Mouse (Mus musculus): ENCODE results near the gene Mst1r. TPM values are rescaled to one million over a fixed set of nuclear protein-coding genes. Genes with fewer than 3 reads are reported as not detected.

The Mst1r gene
- 5.0 and 8.7 TPM in 2 replicates for total RNA-seq (2021)
- long read RNA-seq, experiment 1, partial matches to known transcripts: 1 of 1 reads
- long read RNA-seq, experiment 1, other reads (novel, unspliced or antisense): 0 of 1 reads
- long read RNA-seq, experiment 2, full-length matches to known transcripts: 1 of 1 reads
- long read RNA-seq, experiment 2, partial matches to known transcripts: 0 of 1 reads
- long read RNA-seq, experiment 2, other reads (novel, unspliced or antisense): 0 of 1 reads

DNA sequence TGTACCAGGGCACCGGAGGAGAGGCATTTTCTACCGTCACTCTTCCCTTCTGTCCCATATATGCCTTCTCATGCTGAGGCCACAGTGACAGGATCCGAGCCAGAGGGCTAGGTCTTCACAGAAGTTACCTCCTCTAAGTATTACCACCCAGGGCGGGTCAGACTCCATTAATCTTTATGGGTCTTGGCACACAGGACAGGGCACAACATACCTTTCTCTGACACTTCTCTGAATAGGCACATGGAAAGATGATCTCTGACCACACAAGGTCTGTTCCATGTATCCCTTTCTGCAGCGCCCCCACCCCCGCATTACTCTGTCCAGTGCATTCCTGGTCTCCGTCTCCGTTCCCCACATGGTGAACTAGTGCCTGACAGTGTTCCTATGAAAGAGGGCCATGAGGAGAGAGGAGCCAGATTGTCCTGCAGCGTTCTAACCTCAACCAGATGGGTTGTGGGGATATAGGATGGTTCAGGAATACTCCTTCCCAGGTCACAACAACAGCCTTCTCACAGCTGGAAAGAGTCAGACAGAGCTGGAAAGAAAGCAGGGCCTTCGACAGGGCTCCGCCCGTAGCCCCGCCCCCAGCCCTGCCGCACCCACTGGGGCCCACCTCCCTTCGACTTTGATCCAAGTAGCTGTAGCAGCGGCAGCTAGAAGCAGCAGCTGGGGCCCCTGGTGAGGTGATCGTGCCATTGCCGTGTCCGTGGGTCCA, at the start of gene Mst1r:
TSS of gene Mst1r (plus strand) at position 622 of the 715 bp plus-strand sequence.
- peak; percentile 89 for DNase-seq

DNA sequence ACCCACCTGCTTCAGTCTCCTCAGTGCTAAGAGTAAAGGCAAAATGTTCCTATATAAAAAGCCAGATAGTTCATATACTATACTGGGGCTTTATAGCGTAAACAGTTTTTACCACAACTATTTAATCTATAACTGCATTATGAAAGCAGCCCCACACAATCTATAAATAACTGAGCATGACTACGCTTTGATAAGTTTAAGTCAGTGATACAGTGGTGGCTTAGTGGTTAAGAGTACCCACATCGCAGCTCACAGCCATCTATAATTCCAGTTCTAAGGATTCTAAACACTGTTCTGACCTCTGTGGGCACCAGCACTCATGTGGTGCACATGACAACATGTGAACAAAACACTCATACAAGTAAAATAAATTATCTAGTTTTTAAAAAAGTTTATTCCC, 48.3 kb upstream of the Mst1r start:
- DNase-seq: no peak

DNA sequence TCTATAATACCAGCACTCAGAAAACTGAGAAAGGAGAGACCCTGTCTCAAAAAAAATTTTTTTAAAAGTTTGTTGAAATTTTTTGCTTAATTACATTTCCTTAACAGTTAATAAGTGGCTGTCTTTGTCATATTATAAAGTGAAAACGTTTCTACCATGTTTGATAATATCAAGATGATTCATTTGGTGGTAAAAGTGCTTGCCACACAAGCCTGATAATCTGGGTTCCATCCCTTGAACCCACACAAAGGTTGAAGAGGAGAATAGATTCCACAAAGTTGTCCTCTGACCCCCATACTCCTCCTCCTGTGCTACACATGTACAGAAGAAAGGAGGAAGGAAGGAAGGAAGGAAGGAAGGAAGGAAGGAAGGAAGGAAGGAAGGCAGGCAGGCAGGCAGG, 42.2 kb upstream of the Mst1r start:
- DNase-seq: no peak

DNA sequence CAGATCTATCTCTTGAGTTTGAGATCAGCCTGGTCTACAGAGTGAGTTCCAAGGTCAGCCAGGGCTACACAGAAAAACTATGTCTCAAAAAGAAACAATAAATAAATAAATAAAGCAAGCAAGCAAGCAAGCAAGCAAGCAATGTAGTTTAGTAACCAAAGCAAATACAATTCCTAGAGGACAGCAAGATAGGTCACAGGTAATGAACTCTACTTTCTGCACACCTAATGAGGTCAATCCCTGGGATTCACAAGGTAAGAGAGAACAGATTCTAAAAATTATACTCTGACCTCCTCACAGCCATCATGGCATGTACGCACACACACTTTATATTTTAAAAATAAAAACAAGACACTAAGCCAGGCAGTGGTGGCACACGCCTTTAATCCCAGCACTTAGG, 40.6 kb upstream of the Mst1r start:
- no peak for DNase-seq

DNA sequence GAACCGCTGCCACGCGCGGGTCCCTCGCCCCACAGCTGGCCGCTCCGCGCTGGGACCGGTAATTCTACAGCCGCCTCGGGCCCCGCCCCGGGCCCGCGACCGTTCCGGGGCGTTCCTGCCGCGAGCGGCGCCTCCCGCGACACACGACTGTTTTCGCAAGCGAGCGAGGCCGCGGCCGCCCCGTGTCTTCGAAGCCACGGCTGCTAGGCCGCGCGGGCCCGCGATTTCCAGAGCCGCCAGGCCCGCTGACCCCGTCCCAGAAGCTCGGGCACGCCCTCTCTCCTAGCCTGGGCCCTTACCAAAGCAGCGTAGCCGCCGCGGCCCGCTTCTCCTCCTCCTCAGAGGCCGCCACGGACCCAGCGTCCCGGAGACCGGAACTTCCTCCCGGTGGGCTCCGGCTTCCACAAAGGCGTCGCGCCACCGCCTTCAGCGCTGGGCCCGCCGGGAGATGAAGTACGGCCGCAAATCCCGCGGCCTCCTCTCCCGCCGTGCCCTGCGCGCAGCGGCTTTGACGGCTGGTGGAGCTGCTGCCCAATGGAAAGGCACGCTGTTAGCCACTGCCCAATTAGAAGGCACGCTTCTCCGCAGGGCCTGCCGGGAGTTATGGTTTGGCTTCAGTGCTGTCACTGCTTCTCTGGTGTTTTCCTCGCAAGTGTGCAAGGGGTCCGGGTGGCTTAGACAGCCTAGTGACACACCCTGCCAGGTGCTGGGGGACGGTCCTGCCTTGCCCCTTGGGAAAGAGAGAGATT, 34.1 kb upstream of the Mst1r start:
- peak; percentile 97 for DNase-seq

DNA sequence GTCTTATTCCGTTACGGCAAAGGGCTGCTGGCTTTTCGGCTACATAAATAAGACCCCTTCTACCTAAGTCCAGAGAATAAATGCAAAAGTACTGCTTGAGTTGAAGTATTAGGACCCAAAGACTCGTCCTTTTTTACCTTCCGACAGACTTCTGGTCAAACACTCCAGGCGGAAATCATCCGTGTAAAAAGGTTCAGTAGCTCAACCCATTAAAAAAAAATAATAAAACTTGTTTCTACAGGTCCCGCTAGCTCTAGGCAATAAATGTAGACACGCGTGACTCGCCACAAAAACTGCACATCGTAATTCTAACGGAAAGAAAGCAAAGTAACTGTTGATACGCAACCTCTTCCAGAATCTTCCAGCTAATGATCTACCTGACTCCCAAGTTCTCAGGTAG, 33.5 kb upstream of the Mst1r start, which contains the start of gene Rbm6:
TSS of gene Rbm6 (minus strand) at position 101 of the 400 bp plus-strand sequence.
- DNase-seq: no peak

DNA sequence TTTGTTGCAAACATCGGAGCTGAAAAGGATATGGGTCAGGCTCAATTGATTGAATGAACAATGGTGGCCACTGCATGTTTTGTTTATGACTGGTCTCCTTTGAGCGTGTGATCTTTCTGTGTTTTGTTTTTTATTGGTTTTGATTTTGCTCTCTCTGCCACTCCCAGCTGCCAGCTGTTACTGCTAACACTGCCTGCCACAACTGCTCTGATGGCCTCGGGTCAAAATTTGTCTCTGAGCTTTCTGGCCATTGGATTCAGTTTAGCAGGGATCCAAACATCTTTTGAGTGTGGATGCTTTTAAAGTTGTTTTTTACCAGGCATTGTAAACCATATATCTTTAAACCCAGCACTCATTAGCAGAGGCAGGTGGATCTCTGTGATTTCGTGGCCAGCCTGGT, 26.3 kb upstream of the Mst1r start:
- no peak for DNase-seq

DNA sequence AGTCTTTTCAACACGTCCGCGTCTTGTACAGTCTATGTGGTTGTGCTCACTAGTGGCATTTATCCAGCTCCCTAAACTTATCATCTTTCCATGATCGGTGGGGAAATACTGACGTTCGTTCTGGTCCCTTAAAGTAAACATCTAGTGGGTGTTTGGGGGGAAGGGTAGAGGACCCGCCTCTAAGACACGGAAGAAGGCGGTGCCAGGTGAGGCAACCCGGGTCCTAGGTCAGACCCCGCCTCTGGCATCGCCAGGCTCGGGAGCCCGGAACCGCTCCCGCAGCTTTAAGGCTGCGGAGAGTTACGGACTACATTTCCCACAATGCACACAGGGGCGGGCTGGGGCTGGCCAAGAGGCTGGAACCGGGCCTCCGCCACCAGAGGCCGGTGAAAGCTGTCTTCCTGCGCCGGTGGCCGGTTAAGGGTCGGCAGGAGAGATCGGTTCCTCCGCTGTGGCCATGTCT, 18.8 kb upstream of the Mst1r start, which contains the start of gene Mon1a:
TSS of gene Mon1a (plus strand) at position 348 of the 463 bp plus-strand sequence.
- peak; percentile 93 for DNase-seq

DNA sequence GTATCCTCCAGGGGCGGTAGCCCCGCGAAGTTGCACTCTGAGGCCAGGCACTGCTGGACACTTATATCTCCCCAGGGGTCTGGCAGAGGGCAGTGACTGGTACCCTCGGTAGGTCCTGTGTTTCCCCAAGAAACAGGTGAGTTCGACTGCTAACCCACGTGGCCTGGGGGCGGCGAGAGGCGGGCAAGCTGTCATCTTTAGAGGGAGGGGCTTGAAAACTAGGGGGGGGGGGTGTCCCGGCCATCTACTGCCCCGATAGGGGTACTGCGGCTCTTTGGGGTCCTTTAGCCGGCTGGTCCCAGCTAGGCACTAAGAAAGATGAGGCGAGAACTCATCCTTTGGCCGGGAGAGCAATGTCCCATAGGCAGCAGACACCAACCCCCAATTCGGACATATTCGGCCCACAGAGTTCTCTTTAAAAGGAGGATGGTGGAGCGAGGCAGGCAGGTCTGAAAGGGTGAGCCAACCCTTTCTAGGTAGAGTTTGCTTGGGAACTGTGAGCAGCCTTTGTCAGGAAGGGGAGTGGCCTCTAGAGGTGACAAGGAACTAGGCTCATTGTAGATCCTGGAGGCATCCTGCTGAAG, 18.3 kb upstream of the Mst1r start:
- DNase-seq: peak; percentile 64

DNA sequence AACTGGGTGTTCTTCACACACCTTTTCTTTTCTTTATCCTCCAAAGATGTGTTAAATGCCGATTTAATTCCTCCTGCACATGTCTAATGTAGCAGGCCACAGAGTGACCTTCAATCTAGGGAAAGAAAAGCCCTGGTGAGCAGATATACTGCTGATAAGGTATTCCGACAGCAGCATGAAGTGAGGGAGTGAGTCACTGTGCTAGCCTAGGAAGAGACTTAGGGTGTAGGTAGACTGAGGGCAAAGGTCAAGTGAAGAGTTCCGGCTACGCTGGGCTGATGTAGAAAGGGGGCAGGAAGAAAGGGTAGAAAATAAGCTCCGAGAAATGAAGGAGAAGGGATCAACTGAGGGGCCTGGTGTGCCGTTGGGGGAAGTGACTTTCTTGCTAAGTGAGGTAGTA, 16.4 kb upstream of the Mst1r start:
- DNase-seq: no peak

DNA sequence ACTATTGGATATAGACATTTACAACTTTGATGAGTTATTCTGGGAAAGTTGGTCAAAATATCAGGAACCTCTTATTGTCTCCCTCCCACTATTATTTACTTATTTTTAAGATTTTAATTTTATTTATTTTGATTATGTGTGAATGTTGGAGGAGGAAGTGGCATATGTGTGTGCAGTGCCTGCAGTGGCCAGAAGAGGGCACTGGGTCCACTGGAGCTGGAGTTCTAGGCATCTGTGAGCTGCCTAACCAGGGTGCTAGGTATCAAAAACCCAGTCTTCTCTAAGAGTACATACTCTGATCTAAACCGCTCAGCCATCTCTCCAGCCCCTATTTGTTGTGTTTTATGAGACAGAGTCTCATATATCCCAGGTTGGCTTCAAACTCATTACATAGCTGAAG, 15.7 kb upstream of the Mst1r start:
- DNase-seq: no peak

DNA sequence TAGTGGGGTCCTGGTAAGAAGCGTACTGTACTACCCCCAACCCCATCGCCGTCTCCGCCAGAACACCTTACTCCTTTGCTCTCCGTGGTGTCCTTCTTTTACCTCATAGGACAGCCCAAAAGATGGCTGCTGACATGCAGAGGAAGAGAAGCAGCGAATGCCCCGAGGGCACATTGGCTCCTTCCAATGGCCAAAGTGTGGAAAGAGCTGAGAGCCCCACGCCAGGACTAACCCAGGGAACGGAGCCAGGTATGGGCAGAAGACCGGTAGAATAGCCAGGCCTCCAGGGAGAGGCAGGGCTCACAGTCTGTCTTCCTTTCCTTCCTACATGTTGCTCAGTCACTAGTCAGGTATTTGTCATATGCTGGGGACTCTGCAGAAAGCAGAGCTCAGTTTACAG, 8.1 kb upstream of the Mst1r start:
- DNase-seq: peak; percentile 56

DNA sequence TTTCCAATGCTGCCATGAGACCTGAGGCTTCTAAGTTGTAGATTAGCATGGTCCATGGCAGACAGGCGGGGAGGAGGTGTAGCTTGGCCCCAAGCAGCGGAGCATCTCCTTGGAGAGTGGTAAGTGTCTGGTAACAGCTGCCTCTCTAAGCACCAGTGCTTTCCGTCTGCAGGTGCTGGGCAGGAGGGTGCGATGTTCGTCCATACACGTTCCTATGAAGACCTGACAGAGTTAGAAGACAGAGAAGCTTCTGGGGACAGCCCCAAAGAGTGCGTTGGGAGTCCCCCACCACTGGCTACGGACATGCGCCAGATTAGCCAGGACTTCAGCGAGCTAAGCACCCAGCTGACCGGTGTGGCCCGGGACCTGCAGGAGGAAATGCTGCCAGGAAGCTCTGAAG, 6.8 kb upstream of the Mst1r start:
- DNase-seq: no peak

DNA sequence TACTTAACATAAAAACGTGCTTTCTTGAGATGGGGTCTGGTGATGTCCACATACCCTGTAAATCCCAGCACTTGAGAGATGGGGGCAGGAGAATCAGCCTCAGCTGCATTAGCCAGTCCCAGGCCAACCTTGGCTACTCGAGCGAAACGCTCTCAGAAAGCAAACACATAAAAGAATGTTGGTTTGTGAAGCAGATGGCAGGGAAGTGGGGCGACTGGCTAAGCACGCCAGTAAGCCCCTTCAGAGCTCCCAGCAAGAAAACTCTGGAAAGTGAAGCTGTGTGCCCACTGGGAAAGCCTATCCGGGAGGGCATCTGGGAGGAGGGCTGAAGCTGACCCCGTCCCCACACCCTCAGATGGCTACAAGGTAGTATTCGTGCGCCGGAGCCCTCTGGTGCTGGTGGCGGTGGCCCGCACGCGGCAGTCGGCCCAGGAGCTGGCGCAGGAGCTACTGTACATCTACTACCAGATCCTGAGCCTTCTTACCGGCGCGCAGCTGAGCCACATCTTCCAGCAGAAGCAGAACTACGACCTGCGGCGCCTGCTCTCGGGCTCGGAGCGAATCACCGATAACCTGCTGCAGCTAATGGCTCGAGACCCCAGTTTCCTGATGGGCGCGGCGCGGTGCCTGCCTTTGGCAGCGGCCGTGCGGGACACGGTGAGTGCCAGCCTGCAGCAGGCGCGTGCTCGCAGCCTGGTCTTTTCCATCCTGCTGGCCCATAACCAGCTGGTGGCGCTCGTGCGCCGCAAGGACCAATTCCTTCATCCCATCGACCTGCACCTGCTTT, 5.6 kb upstream of the Mst1r start:
- peak; percentile 80 for DNase-seq

DNA sequence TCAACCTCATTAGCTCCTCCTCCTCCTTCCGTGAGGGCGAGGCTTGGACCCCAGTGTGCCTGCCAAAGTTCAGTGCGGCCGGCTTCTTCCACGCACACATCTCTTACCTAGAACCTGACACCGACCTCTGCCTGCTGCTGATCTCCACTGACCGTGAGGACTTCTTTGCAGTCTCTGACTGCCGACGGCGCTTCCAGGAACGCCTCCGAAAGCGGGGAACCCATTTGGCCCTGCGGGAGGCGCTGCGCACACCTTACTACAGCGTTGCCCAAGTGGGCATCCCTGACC, 5.1 kb upstream of the Mst1r start:
- no peak for DNase-seq

DNA sequence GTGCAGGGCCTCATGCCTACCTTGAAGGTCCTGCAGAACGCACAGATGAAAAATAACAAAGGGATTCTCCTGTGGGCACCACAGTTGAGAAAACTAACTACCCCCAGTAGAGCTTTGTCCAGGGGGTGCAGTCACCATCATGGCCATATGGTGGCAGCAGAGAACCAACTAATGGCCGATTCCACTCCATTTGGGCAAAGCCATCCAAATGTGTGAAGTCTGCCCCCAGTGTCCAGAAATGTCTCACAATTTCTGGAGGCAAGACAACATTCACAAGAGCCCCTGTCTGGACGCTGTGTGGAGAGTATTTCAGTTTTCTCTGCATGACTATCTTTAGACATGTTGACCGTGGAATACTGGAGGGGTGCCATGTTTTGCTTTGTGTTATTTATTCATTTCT, 1.9 kb upstream of the Mst1r start:
- DNase-seq: peak; percentile 92

DNA sequence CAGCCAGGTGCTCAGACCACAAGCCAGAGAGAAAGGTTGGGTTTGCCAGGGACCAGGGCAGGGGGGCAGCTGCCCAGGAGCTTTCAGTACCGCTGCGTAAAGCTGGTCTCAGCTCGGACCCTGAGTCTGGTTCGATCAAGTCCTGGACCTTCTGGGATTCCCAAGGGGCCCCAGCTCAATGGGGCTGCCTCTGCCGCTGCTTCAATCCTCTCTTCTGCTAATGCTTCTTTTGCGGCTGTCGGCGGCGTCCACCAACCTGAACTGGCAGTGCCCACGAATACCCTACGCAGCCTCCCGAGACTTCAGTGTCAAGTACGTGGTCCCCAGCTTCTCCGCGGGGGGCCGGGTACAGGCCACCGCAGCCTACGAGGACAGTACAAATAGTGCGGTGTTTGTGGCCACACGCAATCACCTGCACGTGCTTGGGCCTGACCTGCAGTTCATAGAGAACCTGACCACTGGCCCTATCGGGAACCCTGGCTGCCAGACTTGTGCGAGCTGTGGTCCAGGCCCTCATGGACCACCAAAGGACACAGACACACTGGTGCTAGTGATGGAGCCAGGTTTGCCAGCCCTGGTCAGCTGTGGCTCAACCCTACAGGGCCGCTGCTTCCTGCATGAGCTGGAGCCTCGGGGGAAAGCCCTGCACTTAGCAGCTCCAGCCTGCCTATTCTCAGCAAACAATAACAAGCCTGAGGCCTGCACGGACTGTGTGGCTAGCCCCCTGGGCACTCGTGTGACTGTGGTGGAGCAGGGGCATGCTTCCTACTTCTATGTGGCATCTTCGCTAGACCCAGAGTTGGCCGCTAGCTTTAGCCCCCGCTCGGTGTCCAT, 511 bp downstream of the Mst1r start:
- DNase-seq: peak; percentile 15

DNA sequence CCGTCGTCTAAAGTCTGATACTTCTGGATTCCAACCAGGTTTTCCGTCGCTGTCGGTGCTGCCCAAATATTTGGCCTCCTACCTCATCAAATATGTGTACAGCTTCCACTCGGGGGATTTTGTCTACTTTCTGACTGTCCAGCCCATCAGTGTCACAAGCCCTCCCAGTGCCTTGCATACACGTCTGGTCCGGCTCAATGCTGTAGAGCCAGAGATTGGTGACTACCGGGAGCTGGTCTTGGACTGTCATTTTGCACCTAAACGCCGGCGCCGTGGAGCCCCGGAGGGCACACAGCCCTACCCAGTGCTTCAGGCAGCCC, 1.1 kb downstream of the Mst1r start:
- DNase-seq: peak; percentile 19

DNA sequence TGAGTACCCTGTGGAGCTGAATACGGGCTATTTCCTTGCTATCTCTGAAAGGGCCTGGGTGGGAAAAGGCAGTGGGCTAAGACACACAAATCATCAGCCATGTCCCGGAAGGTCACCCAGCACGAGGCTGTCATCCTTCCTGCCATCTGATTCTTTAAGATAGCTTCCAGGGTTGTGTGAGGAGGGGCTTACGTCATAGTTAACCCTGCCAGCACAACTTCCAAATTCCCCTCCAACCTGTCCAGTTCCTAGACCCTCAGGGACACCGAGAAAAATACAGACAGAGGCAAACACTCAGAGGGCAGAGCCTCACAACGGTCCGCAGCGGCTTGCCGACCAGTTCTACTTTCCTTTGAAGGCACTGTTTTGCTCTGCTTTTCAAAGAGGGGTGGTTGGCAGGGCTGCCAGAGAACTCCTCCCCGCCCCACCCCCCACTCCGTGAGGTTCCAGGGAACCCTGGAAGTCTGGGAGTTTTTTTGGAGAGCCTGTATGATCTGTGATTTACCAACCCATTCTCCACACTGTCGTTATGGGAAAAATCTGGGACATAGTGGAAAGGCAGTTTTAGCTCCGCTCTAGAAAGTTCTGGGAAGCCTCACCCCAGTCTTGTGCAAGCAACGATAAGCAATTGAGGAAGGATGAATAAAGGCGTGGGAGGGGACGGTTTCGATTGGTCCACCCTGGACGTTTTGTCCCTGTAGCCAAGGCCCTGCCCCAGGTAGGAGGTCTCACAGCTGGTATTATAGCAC, 1.9 kb downstream of the Mst1r start:
- DNase-seq: peak; percentile 48

DNA sequence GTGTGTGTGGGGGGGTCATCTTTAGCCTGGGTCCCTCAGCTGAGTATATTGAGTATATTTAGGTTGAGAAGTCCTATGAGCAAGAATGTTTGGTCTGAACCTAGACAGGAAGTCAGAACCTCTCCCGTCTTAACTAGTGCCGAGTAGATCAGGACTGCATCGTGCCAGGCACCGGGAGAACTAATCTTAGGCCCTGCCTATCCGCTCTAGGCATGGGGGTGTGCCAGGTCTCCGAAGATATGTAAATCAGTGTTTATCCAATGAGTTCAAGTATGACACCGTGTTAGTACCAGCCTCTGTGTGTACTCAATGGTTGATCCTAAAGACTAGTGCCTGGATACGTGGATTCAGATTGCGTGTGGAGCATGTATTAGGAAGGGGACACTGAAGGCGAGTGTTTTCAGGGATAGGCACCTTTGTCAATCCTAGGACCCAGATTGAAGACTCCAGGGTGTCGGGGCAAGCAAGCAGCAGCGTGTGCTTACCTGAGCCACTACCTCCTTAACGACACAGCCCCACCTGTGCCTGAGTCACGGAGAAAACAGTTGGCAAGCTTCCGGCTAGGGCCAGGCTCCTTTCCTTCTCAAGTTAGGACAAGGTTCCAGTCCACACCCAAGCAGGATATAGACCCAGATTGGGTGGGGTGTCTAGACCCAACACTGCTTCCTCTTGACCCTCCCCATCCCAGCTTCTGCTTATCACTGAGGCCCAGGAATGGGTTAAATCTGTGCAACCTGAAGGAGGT, 3.5 kb downstream of the Mst1r start:
- DNase-seq: no peak

Measured in adrenal gland, postnatal 14 days (tissue).